Mouse (Mus musculus) liver, embryonic 11.5 days (tissue): ENCODE measurements around the gene Ipcef1. TPM values are rescaled to one million over a fixed set of nuclear protein-coding genes. Genes with fewer than 3 reads are reported as not detected.
"Not testable (repeated sequence)": the region's sequence is repeated elsewhere in the genome, so short reads cannot be mapped to it uniquely, and the experiment has no call there.

Source experiments
- ATAC-seq: fragments of 200-750 bp; cut with Nextera tagmentation; replicated peaks from 2 replicates; pipeline ENCODE4 v1.8.0; 2017; ENCODE audit warnings: moderate number of reproducible peaks, mild to moderate bottlenecking, moderate TSS enrichment, moderate library complexity; ENCODE audit not compliant: low FRiP score
- DNase-seq: peaks from one replicate; pipeline ENCODE4 v3.0.0-alpha.2; 2017; ENCODE audit warnings: low spot score
- H3K27ac ChIP-seq: fragments of 300-500 bp; sonication (generic); 2 replicates; pipeline ENCODE4 v1.5.1; 2014; ENCODE audit warnings: mild to moderate bottlenecking, low read depth, low read length, control low read depth
- H3K27me3 ChIP-seq: fragments of 300-500 bp; sonication (generic); replicated peaks from 2 replicates; pipeline ENCODE4 v1.6.1; 2014; ENCODE audit warnings: low read length, mixed read lengths; ENCODE audit not compliant: control insufficient read depth, insufficient read depth
- H3K36me3 ChIP-seq: fragments of 300-500 bp; sonication (generic); 2 replicates; pipeline ENCODE4 v1.6.1; 2014; ENCODE audit warnings: mild to moderate bottlenecking, low read length, moderate library complexity, mixed read lengths; ENCODE audit not compliant: control insufficient read depth, insufficient read depth
- H3K4me1 ChIP-seq: fragments of 300-500 bp; sonication (generic); replicated peaks from 2 replicates; pipeline ENCODE4 v1.6.1; 2014; ENCODE audit warnings: low read length, mixed read lengths; ENCODE audit not compliant: control insufficient read depth, insufficient read depth
- H3K4me2 ChIP-seq: fragments of 300-500 bp; sonication (generic); 2 replicates; pipeline ENCODE4 v1.6.1; 2014; ENCODE audit warnings: mild to moderate bottlenecking, control low read depth, moderate library complexity
- H3K4me3 ChIP-seq: fragments of 300-500 bp; sonication (generic); 2 replicates; pipeline ENCODE4 v1.5.1; 2014; ENCODE audit warnings: low read depth, low read length, control low read depth
- H3K9ac ChIP-seq: fragments of 300-500 bp; sonication (generic); 2 replicates; pipeline ENCODE4 v1.6.1; 2014; ENCODE audit warnings: low read depth, low read length, control low read depth
- H3K9me3 ChIP-seq: fragments of 300-500 bp; sonication (generic); 2 replicates; pipeline ENCODE4 v1.6.1; 2016; ENCODE audit warnings: low read length, inconsistent platforms, mixed read lengths; ENCODE audit not compliant: control insufficient read depth
- WGBS: fragments of 180-500 bp; shearing (Covaris S2); extraction: QIAGEN DNeasy Blood & Tissue Kit; methylation state at CpG from one replicate; pipeline ENCODE4 v1.1.7; 2014; 5-methylcytosine and 5-hydroxymethylcytosine counted together
- polyA plus RNA-seq: library from polyadenylated mRNA; unstranded; fragments of >200 nt; fragmentation: Nextera tagmentation; extraction: Ambion mirVana; gene quantifications from 2 replicates; pipeline ENCODE4 v1.2.1, GENCODE M21; 2014

Gene Ipcef1
- polyA plus RNA-seq, 1 experiment from 2014 or later: 0.47 TPM

- no peak overlapping the region for H3K9ac ChIP-seq
- ATAC-seq (no peak), DNase-seq (no peak)
- H3K4me3 ChIP-seq: no peak overlapping the region
- no peaks in the 10 kb centered on the region for H3K36me3 ChIP-seq
- 88% methylated on average over 9 of the region's 9 CpGs for WGBS
- no peaks in the 10 kb centered on the region for H3K27me3 ChIP-seq
- no peaks in the 10 kb centered on the region for H3K9me3 ChIP-seq
- no peaks in the 10 kb centered on the region for H3K4me1 ChIP-seq
- no peak overlapping the region for H3K4me2 ChIP-seq
- no peak overlapping the region for H3K27ac ChIP-seq
These were observed 31.7 kb downstream of the Ipcef1 start for GRCm38 (mm10) chr10:7020551-7020950.

GRCm38 (mm10) chr10:7019781-7020386, 32.4 kb downstream of the Ipcef1 start:
- Histone ChIP-seq H3K9ac (no peak overlapping the region), H3K27ac (no peak overlapping the region), H3K4me1 (no peaks in the 10 kb centered on the region), H3K4me2 (no peak overlapping the region), H3K4me3 (no peak overlapping the region), H3K27me3 (no peaks in the 10 kb centered on the region), H3K9me3 (no peaks in the 10 kb centered on the region), H3K36me3 (no peaks in the 10 kb centered on the region)
- 74% methylated on average over 7 of the region's 7 CpGs for WGBS
- no peak for ATAC-seq
- no peak for DNase-seq

- H3K9me3 ChIP-seq: no peaks in the 10 kb centered on the region
- no peak overlapping the region for H3K27ac ChIP-seq
- no peaks in the 10 kb centered on the region for H3K27me3 ChIP-seq
- no peaks in the 10 kb centered on the region for H3K36me3 ChIP-seq
- no peak overlapping the region for H3K4me2 ChIP-seq
- 33% methylated on average over 1 of the region's 1 CpGs for WGBS
- DNase-seq (no peak), ATAC-seq (no peak)
- H3K4me3 ChIP-seq: no peak overlapping the region
- no peaks in the 10 kb centered on the region for H3K4me1 ChIP-seq
- no peak overlapping the region for H3K9ac ChIP-seq
These were observed 37.1 kb downstream of the Ipcef1 start for GRCm38 (mm10) chr10:7015199-7015598.

GRCm38 (mm10) chr10:7010543-7010942, 41.7 kb downstream of the Ipcef1 start:
- WGBS: 72% methylated on average over 8 of the region's 8 CpGs
- ATAC-seq: no peak
- Histone ChIP-seq H3K4me3 (no peak overlapping the region), H3K4me1 (no peaks in the 10 kb centered on the region), H3K9ac (no peak overlapping the region), H3K9me3 (no peaks in the 10 kb centered on the region), H3K27ac (no peak overlapping the region), H3K36me3 (no peaks in the 10 kb centered on the region), H3K27me3 (no peaks in the 10 kb centered on the region), H3K4me2 (no peak overlapping the region)
- no peak for DNase-seq

- H3K27ac ChIP-seq: no peak overlapping the region
- no peaks in the 10 kb centered on the region for H3K27me3 ChIP-seq
- H3K4me1 ChIP-seq: no peaks in the 10 kb centered on the region
- no peak overlapping the region for H3K9ac ChIP-seq
- 63% methylated on average over 5 of the region's 5 CpGs for WGBS
- no peak overlapping the region for H3K4me3 ChIP-seq
- H3K36me3 ChIP-seq: no peaks in the 10 kb centered on the region
- no peak for ATAC-seq
- DNase-seq: no peak
- no peaks in the 10 kb centered on the region for H3K9me3 ChIP-seq
- H3K4me2 ChIP-seq: no peak overlapping the region
These were observed 47.2 kb downstream of the Ipcef1 start for GRCm38 (mm10) chr10:7004980-7005538.

- not testable (repeated sequence) for ATAC-seq
These were observed 48.4 kb downstream of the Ipcef1 start for GRCm38 (mm10) chr10:7003898-7004297.

GRCm38 (mm10) chr10:6999355-6999754, 52.9 kb downstream of the Ipcef1 start:
- no peaks in the 10 kb centered on the region for H3K36me3 ChIP-seq
- no peak overlapping the region for H3K9ac ChIP-seq
- DNase-seq: no peak
- H3K9me3 ChIP-seq: no peaks in the 10 kb centered on the region
- no peak overlapping the region for H3K4me2 ChIP-seq
- no peak overlapping the region for H3K27ac ChIP-seq
- H3K4me3 ChIP-seq: no peak overlapping the region
- no peak for ATAC-seq
- 82% methylated on average over 3 of the region's 3 CpGs for WGBS
- no peaks in the 10 kb centered on the region for H3K4me1 ChIP-seq
- H3K27me3 ChIP-seq: no peaks in the 10 kb centered on the region

More at GRCm38 (mm10) chr10:7003898-7004297, 48.4 kb downstream of the Ipcef1 start:
- H3K4me3 ChIP-seq, H3K36me3 ChIP-seq, H3K27ac ChIP-seq, H3K4me2 ChIP-seq, H3K9ac ChIP-seq, H3K9me3 ChIP-seq, H3K27me3 ChIP-seq, H3K4me1 ChIP-seq, DNase-seq: not testable (repeated sequence)

GRCm38 (mm10) chr10:6998576-6999250, 53.6 kb downstream of the Ipcef1 start:
- Histone ChIP-seq H3K27ac (no peak overlapping the region), H3K27me3 (no peaks in the 10 kb centered on the region), H3K9ac (no peak overlapping the region), H3K4me2 (no peak overlapping the region), H3K9me3 (no peaks in the 10 kb centered on the region), H3K4me1 (no peaks in the 10 kb centered on the region), H3K36me3 (no peaks in the 10 kb centered on the region), H3K4me3 (no peak overlapping the region)
- DNase-seq: no peak
- 87% methylated on average over 4 of the region's 4 CpGs for WGBS
- no peak for ATAC-seq

- Histone ChIP-seq H3K4me2 (no peak overlapping the region), H3K27me3 (no peaks in the 10 kb centered on the region), H3K27ac (no peak overlapping the region), H3K9ac (no peak overlapping the region), H3K4me1 (no peaks in the 10 kb centered on the region), H3K9me3 (no peaks in the 10 kb centered on the region), H3K4me3 (no peak overlapping the region), H3K36me3 (no peaks in the 10 kb centered on the region)
- DNase-seq: no peak
- no peak for ATAC-seq
- 68% methylated on average over 3 of the region's 3 CpGs for WGBS
These were observed 55.4 kb downstream of the Ipcef1 start for GRCm38 (mm10) chr10:6996895-6997294.
